Comparison of ENCODE assay signal across 9 mouse cellular contexts in genomic region chr17:64685216-64685903, GRCm38 (mm10).
A peak's percentile ranks its signal among the peaks of the same experiment; 100 is the strongest.
DNase-seq lines count a peak whose midpoint lies in the region.
"Had no signal": no experiment of that assay in that cellular context is flagged by ENCODE, and none has a peak within 500 bp of the region (broad histone marks: within the 10 kb centered on the region; RNA-seq: fewer than 3 reads in every experiment).

No protein-coding gene starts in this region.

- peaks cover 44% of the 10 kb centered on the region for H3K36me3 ChIP-seq in embryonic facial prominence, embryonic 10.5 days (replicated peaks)

- no peaks in the 10 kb centered on the region for H3K4me1 ChIP-seq in embryonic facial prominence, embryonic 10.5 days
- H3K4me1 ChIP-seq: heart, embryonic 13.5 days had no signal

- 94% methylated on average over 6 of the region's 6 CpGs for WGBS in embryonic facial prominence, embryonic 10.5 days

- no peak overlapping the region for H3K4me3 ChIP-seq in embryonic facial prominence, embryonic 10.5 days
- H3K4me3 ChIP-seq: heart, embryonic 13.5 days had no signal

- no peaks in the 10 kb centered on the region for H3K27me3 ChIP-seq in embryonic facial prominence, embryonic 10.5 days (replicated peaks; ENCODE audit: low read depth, poor library complexity, severe bottlenecking)
- H3K27me3 ChIP-seq: heart, embryonic 13.5 days had no signal

- H3K27ac ChIP-seq in embryonic facial prominence, embryonic 10.5 days (replicated peaks), result no peak overlapping the region
- H3K27ac ChIP-seq: heart, embryonic 13.5 days had no signal

- peaks cover 5% of the 10 kb centered on the region for H3K9me3 ChIP-seq in embryonic facial prominence, embryonic 10.5 days

- peak; percentile 18 for DNase-seq in urinary bladder, postnatal 14 days (ENCODE audit: low spot score)
- DNase-seq in urinary bladder, postnatal 10 days (ENCODE audit: low spot score), result no peak
- peak; percentile 90 for DNase-seq in gastrocnemius, adult 18-20 months (ENCODE audit: low spot score)
- DNase-seq in kidney, postnatal 25 days, result peak; percentile 63 to 79
- no peak for DNase-seq in right cerebral cortex, postnatal 36 days (ENCODE audit: low spot score in 2 of 2)
- DNase-seq in embryo, embryonic 10 days (ENCODE audit: low spot score), result no peak
- DNase-seq in embryonic facial prominence, embryonic 10.5 days (ENCODE audit: low spot score), result no peak
- DNase-seq: spleen, adult 18-20 months had no signal

Comparison
In these comparisons a context has a peak if more than half of its experiments do, and no peak if none do; other contexts are left out.
1. DNase-seq: peak in urinary bladder, postnatal 14 days (single experiment), gastrocnemius, adult 18-20 months (single experiment) and kidney, postnatal 25 days (2 of 2); none in urinary bladder, postnatal 10 days (single experiment), right cerebral cortex, postnatal 36 days (0 of 2), embryo, embryonic 10 days (single experiment) and embryonic facial prominence, embryonic 10.5 days (single experiment).